Mouse (Mus musculus) G1E (cell line): ENCODE measurements around the gene Edem2.

ENCODE experiments used
- CTCF ChIP-seq: IDR thresholded peaks from 2 replicates; pipeline ENCODE4 v1.5.1; 2012; ENCODE audit warnings: low read depth, low read length, inconsistent platforms, mixed read lengths
- GATA1 ChIP-seq: IDR thresholded peaks from 2 replicates; pipeline ENCODE4 v1.6.1; 2012; ENCODE audit warnings: borderline replicate concordance, low read length, inconsistent platforms, mixed read lengths
- POLR2AphosphoS5 ChIP-seq: IDR thresholded peaks from 2 replicates; pipeline ENCODE4 v1.6.1; 2012; ENCODE audit warnings: low read depth, low read length, inconsistent platforms; ENCODE audit not compliant: insufficient replicate concordance
- TAL1 ChIP-seq: conservative IDR thresholded peaks from 2 replicates; pipeline ENCODE4 v1.6.1; 2012; ENCODE audit warnings: low read depth, low read length, inconsistent platforms, mixed read lengths

GRCm38 (mm10) chr2:155773664-155774063 is 44.4 kb upstream of the Edem2 start:
- TF ChIP-seq CTCF, result no peak
- TF ChIP-seq POLR2AphosphoS5, result no peak
- TF ChIP-seq GATA1, result no peak
- TF ChIP-seq TAL1, result no peak
